Mouse (Mus musculus) heart, postnatal 0 days (tissue): ENCODE results near the gene Zfyve9. TPM values are rescaled to one million over a fixed set of nuclear protein-coding genes. Genes with fewer than 3 reads are reported as not detected.

ENCODE experiments used
- ATAC-seq: fragments of 200-750 bp; cut with Nextera tagmentation; 2 replicates; pipeline ENCODE4 v1.8.0; 2017; ENCODE audit warnings: low read depth, moderate number of reproducible peaks, moderate library complexity; ENCODE audit not compliant: insufficient read depth
- DNase-seq: peaks from one replicate; pipeline ENCODE4 v3.0.0-alpha.2; 2016; ENCODE audit warnings: low spot score
- H3K27ac ChIP-seq: fragments of 300-500 bp; sonication (generic); 2 replicates; pipeline ENCODE4 v1.5.1; 2014; ENCODE audit warnings: low read depth, mild to moderate bottlenecking
- H3K27me3 ChIP-seq: fragments of 300-500 bp; sonication (generic); 2 replicates; pipeline ENCODE4 v1.6.1; 2014; ENCODE audit warnings: low read length, mixed read lengths; ENCODE audit not compliant: control insufficient read depth, insufficient read depth
- H3K36me3 ChIP-seq: fragments of 300-500 bp; sonication (generic); replicated peaks from 2 replicates; pipeline ENCODE4 v1.6.1; 2014; ENCODE audit warnings: low read length, mixed read lengths; ENCODE audit not compliant: control insufficient read depth, insufficient read depth
- H3K4me1 ChIP-seq: fragments of 300-500 bp; sonication (generic); 2 replicates; pipeline ENCODE4 v1.6.1; 2014; ENCODE audit warnings: antibody characterized with exemption; ENCODE audit not compliant: control insufficient read depth, insufficient read depth
- H3K4me2 ChIP-seq: fragments of 300-500 bp; sonication (generic); 2 replicates; pipeline ENCODE4 v1.6.1; 2014; ENCODE audit warnings: low read depth, mild to moderate bottlenecking, low read length, moderate library complexity
- H3K4me3 ChIP-seq: fragments of 300-500 bp; sonication (generic); 2 replicates; pipeline ENCODE4 v1.5.1; 2014; ENCODE audit warnings: low read depth, low read length
- H3K9ac ChIP-seq: fragments of 300-500 bp; sonication (generic); replicated peaks from 2 replicates; pipeline ENCODE4 v1.6.1; 2014; ENCODE audit warnings: low read depth, low read length, mixed read lengths
- H3K9me3 ChIP-seq: fragments of 300-500 bp; sonication (generic); replicated peaks from 2 replicates; pipeline ENCODE4 v1.6.1; 2016; ENCODE audit warnings: low read length; ENCODE audit not compliant: control insufficient read depth
- CTCF ChIP-seq: IDR thresholded peaks from 2 replicates; pipeline ENCODE4 v1.5.1; 2016; ENCODE audit warnings: antibody characterized with exemption, control low read depth, low read depth
- EP300 ChIP-seq: IDR thresholded peaks from 2 replicates; pipeline ENCODE4 v1.6.1; 2016; ENCODE audit warnings: antibody characterized with exemption, low read depth
- WGBS: fragments of 180-500 bp; shearing (Covaris S2); extraction: QIAGEN DNeasy Blood & Tissue Kit; methylation state at CpG from one replicate; pipeline ENCODE4 v1.1.7; 2014; 5-methylcytosine and 5-hydroxymethylcytosine counted together
- polyA plus RNA-seq: library from polyadenylated mRNA; unstranded; fragments of >200 nt; fragmentation: Nextera tagmentation; extraction: Ambion mirVana; gene quantifications from 2 replicates; pipeline ENCODE4 v1.2.1, GENCODE M21; 2015
- total RNA-seq: library from RNA; depleted of rRNA; stranded (reverse); fragments of >200 nt; gene quantifications from 2 replicates; pipeline ENCODE4 v1.2.3, GENCODE M21; 2014; ENCODE audit warnings: low replicate concordance

Zfyve9 gene
- total and polyA plus RNA-seq, 2 experiments from 2014 or later, result 3.1 to 9.8 TPM

- Histone ChIP-seq H3K9ac (no peak overlapping the region), H3K4me2 (no peak overlapping the region), H3K27me3 (no peaks in the 10 kb centered on the region), H3K9me3 (no peaks in the 10 kb centered on the region), H3K36me3 (peaks cover 74% of the 10 kb centered on the region), H3K4me1 (no peaks in the 10 kb centered on the region), H3K4me3 (no peak overlapping the region), H3K27ac (no peak overlapping the region)
- DNase-seq, result no peak
- ATAC-seq, result no peak
- 84% methylated on average over 12 of the region's 12 CpGs for WGBS
- no peak for TF ChIP-seq EP300
- TF ChIP-seq CTCF, result no peak
Observed at GRCm38 (mm10) chr4:108633703-108634102, 146.9 kb downstream of the Zfyve9 start.

- Histone ChIP-seq H3K27ac (no peak overlapping the region), H3K27me3 (no peaks in the 10 kb centered on the region), H3K4me2 (no peak overlapping the region), H3K9ac (no peak overlapping the region), H3K9me3 (no peaks in the 10 kb centered on the region), H3K4me1 (no peaks in the 10 kb centered on the region), H3K4me3 (no peak overlapping the region), H3K36me3 (peaks cover 84% of the 10 kb centered on the region)
- WGBS, result 91% methylated on average over 4 of the region's 4 CpGs
- DNase-seq (no peak), ATAC-seq (no peak)
- TF ChIP-seq CTCF (no peak), EP300 (no peak)
Observed at GRCm38 (mm10) chr4:108631616-108632015, 149.0 kb downstream of the Zfyve9 start.

GRCm38 (mm10) chr4:108630096-108630495 is 150.5 kb downstream of the Zfyve9 start:
- WGBS, result 81% methylated on average over 9 of the region's 9 CpGs
- no peak for TF ChIP-seq EP300
- TF ChIP-seq CTCF, result no peak
- Histone ChIP-seq H3K4me2 (no peak overlapping the region), H3K27ac (no peak overlapping the region), H3K9ac (no peak overlapping the region), H3K27me3 (no peaks in the 10 kb centered on the region), H3K9me3 (no peaks in the 10 kb centered on the region), H3K4me1 (no peaks in the 10 kb centered on the region), H3K4me3 (no peak overlapping the region), H3K36me3 (peaks cover 93% of the 10 kb centered on the region)
- DNase-seq, result no peak
- ATAC-seq, result no peak

DNA sequence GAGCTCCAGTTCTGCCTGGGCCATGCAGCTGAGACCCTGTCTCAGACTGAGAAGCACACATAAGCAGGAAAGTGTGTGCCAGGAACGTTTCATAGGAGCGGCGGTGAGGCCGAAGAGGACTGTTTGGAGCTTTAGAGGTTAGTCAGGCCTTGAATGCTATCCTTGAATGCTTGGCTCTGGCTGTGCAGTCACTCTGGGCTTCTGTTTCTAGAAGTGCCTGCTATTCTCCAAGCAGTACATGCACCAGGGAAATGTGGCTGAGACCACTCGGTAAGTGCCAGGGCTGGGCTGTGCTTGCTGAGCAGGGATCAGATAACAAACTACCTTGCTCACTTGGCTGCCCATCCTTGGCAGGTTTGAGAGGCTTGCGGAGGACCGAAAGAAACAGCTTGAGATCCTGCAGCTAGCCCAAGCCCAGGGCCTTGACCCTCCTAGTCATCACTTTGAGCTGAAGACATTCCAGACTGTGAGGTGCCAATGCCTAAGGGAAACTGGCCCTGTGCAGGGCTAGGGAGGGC is 151.2 kb downstream of the Zfyve9 start:
- no peaks in the 10 kb centered on the region for H3K27me3 ChIP-seq
- H3K4me2 ChIP-seq, result no peak overlapping the region
- DNase-seq (no peak), ATAC-seq (no peak)
- no peaks in the 10 kb centered on the region for H3K9me3 ChIP-seq
- H3K27ac ChIP-seq, result no peak overlapping the region
- no peak overlapping the region for H3K4me3 ChIP-seq
- no peaks in the 10 kb centered on the region for H3K4me1 ChIP-seq
- TF ChIP-seq EP300 (no peak), CTCF (no peak)
- H3K36me3 ChIP-seq, result peaks cover 94% of the 10 kb centered on the region
- WGBS, result 86% methylated on average over 7 of the region's 7 CpGs
- no peak overlapping the region for H3K9ac ChIP-seq

DNA sequence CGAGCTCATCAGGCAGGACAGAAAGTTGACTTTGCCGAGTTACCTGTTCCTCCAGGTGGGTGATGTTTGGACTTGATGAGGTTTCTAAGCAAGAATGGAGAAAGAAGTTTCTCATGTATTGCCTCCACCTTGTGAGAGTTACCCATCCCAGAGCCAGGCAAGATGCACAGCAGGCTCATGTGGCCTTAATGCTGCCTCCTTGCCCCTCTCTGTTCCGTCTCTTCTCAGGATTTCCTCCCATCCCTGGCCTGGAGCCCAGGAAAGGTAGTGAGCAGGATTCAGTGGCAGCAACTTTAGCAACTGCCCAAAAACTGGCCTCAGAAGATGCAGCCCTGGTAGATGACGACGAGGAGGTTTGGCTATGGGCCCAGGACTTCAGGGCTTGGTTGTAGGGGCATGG is 153.5 kb downstream of the Zfyve9 start:
- Histone ChIP-seq H3K27me3 (no peaks in the 10 kb centered on the region), H3K4me2 (no peak overlapping the region), H3K4me3 (no peak overlapping the region), H3K27ac (no peak overlapping the region), H3K4me1 (no peaks in the 10 kb centered on the region), H3K36me3 (peaks cover 74% of the 10 kb centered on the region), H3K9ac (no peak overlapping the region), H3K9me3 (no peaks in the 10 kb centered on the region)
- WGBS, result 65% methylated on average over 5 of the region's 5 CpGs
- no peak for TF ChIP-seq EP300
- TF ChIP-seq CTCF, result no peak
- DNase-seq (no peak), ATAC-seq (no peak)

DNA sequence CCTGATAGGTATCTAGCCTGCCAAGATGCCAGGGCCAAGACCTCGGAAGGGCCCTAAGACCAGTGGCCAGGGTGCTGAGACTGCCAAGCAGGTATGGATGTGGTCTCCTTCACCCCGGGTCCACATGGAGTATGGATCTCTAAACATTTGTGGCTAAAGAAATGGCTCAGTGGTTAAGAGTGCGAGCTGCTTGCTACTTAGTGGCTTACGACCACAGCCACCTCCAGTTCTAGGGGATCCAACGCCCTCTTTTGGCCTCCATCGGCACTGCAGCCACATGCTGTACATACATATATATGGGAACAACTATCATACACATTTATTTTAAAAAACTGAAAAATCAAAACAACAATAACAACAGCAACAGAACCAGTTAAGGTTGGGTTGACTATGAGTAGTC is 159.1 kb downstream of the Zfyve9 start:
- no peak overlapping the region for H3K4me2 ChIP-seq
- 94% methylated on average over 6 of the region's 6 CpGs for WGBS
- ATAC-seq (no peak), DNase-seq (no peak)
- H3K27me3 ChIP-seq, result no peaks in the 10 kb centered on the region
- peaks cover 5% of the 10 kb centered on the region; the same call in 1 of the 2 replicates for H3K4me1 ChIP-seq
- TF ChIP-seq CTCF (no peak), EP300 (no peak)
- H3K36me3 ChIP-seq, result peaks cover 20% of the 10 kb centered on the region
- no peak overlapping the region for H3K27ac ChIP-seq
- no peak overlapping the region for H3K4me3 ChIP-seq
- no peak overlapping the region for H3K9ac ChIP-seq
- no peaks in the 10 kb centered on the region for H3K9me3 ChIP-seq
